Mouse (Mus musculus) lung, postnatal 0 days (tissue): ENCODE results near the gene Syvn1. TPM values are rescaled to one million over a fixed set of nuclear protein-coding genes. Genes with fewer than 3 reads are reported as not detected.

Experiments
- ATAC-seq: fragments of 200-750 bp; cut with Nextera tagmentation; 2 replicates; pipeline ENCODE4 v1.8.0; 2017; ENCODE audit warnings: moderate library complexity
- DNase-seq: peaks from one replicate; pipeline ENCODE4 v3.0.0-alpha.2; 2016; ENCODE audit warnings: low spot score
- H3K27ac ChIP-seq: fragments of 300-500 bp; sonication (generic); 2 replicates; pipeline ENCODE4 v1.5.1; 2014; ENCODE audit warnings: antibody characterized with exemption, mild to moderate bottlenecking, low read length, mixed read lengths
- H3K27me3 ChIP-seq: fragments of 300-500 bp; sonication (generic); replicated peaks from 2 replicates; pipeline ENCODE4 v1.6.1; 2014; ENCODE audit warnings: low read length, mixed read lengths; ENCODE audit not compliant: insufficient read depth
- H3K36me3 ChIP-seq: fragments of 300-500 bp; sonication (generic); 2 replicates; pipeline ENCODE4 v1.6.1; 2014; ENCODE audit warnings: low read length, mixed read lengths; ENCODE audit not compliant: insufficient read depth
- H3K4me1 ChIP-seq: fragments of 300-500 bp; sonication (generic); 2 replicates; pipeline ENCODE4 v1.6.1; 2014; ENCODE audit warnings: antibody characterized with exemption, low read depth, low read length, mixed read lengths; ENCODE audit not compliant: insufficient read depth
- H3K4me2 ChIP-seq: fragments of 300-500 bp; sonication (generic); replicated peaks from 2 replicates; pipeline ENCODE4 v1.6.1; 2014; ENCODE audit warnings: low read depth, mild to moderate bottlenecking, low read length, moderate library complexity, mixed read lengths
- H3K4me3 ChIP-seq: fragments of 300-500 bp; sonication (generic); 2 replicates; pipeline ENCODE4 v1.5.1; 2014; ENCODE audit warnings: low read depth, low read length
- H3K9ac ChIP-seq: fragments of 300-500 bp; sonication (generic); replicated peaks from 2 replicates; pipeline ENCODE4 v1.6.1; 2014; ENCODE audit warnings: low read depth, mild to moderate bottlenecking
- H3K9me3 ChIP-seq: fragments of 300-500 bp; sonication (generic); 2 replicates; pipeline ENCODE4 v1.6.1; 2016; ENCODE audit warnings: low read length, mixed read lengths
- CTCF ChIP-seq: IDR thresholded peaks from 2 replicates; pipeline ENCODE4 v1.5.1; 2016; ENCODE audit warnings: antibody characterized with exemption, mild to moderate bottlenecking
- EP300 ChIP-seq: IDR thresholded peaks from 2 replicates; pipeline ENCODE4 v1.6.1; 2016; ENCODE audit warnings: antibody characterized with exemption, mild to moderate bottlenecking, control low read depth
- WGBS: fragments of 180-500 bp; shearing (Covaris S2); extraction: QIAGEN DNeasy Blood & Tissue Kit; methylation state at CpG from one replicate; pipeline ENCODE4 v1.1.7; 2014; 5-methylcytosine and 5-hydroxymethylcytosine counted together
- polyA plus RNA-seq: library from polyadenylated mRNA; unstranded; fragments of >200 nt; fragmentation: Nextera tagmentation; extraction: Ambion mirVana; gene quantifications from 2 replicates; pipeline ENCODE4 v1.2.1, GENCODE M21; 2015

The Syvn1 gene
- polyA plus RNA-seq, 1 experiment from 2014 or later: 16.3 TPM

GRCm38 (mm10) chr19:6070571-6071250 is 24.3 kb downstream of the Syvn1 start:
- TF ChIP-seq CTCF (no peak), EP300 (no peak)
- ATAC-seq (no peak), DNase-seq (no peak)
- Histone ChIP-seq H3K4me3 (no peak overlapping the region), H3K9me3 (no peaks in the 10 kb centered on the region), H3K9ac (no peak overlapping the region), H3K27me3 (no peaks in the 10 kb centered on the region), H3K36me3 (peaks cover 12% of the 10 kb centered on the region; the same call in 1 of the 2 replicates), H3K4me1 (peaks cover 11% of the 10 kb centered on the region), H3K4me2 (no peak overlapping the region), H3K27ac (no peak overlapping the region)
- WGBS: 87% methylated on average over 31 of the region's 31 CpGs

- Histone ChIP-seq H3K27me3 (no peaks in the 10 kb centered on the region), H3K4me1 (peaks cover 16% of the 10 kb centered on the region), H3K4me3 (no peak overlapping the region), H3K9ac (no peak overlapping the region), H3K4me2 (no peak overlapping the region), H3K36me3 (peaks cover 12% of the 10 kb centered on the region; the same call in 1 of the 2 replicates), H3K27ac (no peak overlapping the region), H3K9me3 (no peaks in the 10 kb centered on the region)
- TF ChIP-seq CTCF (no peak), EP300 (no peak)
- ATAC-seq (no peak), DNase-seq (no peak)
- 91% methylated on average over 19 of the region's 19 CpGs for WGBS
Measured at GRCm38 (mm10) chr19:6071261-6071660, 24.9 kb downstream of the Syvn1 start.

- Histone ChIP-seq H3K36me3 (peaks cover 12% of the 10 kb centered on the region; the same call in 1 of the 2 replicates), H3K4me3 (no peak overlapping the region), H3K9ac (no peak overlapping the region), H3K27ac (no peak overlapping the region), H3K9me3 (no peaks in the 10 kb centered on the region), H3K4me2 (no peak overlapping the region), H3K4me1 (peaks cover 8% of the 10 kb centered on the region; the same call in 1 of the 2 replicates), H3K27me3 (no peaks in the 10 kb centered on the region)
- 89% methylated on average over 5 of the region's 5 CpGs for WGBS
- DNase-seq: no peak
- ATAC-seq: no peak
- TF ChIP-seq CTCF (no peak), EP300 (no peak)
Measured at GRCm38 (mm10) chr19:6073889-6074288, 27.5 kb downstream of the Syvn1 start.

GRCm38 (mm10) chr19:6076564-6077393 is 30.4 kb downstream of the Syvn1 start, which contains the start of gene Vps51:
Vps51 (minus strand) TSS chr19:6077231.
- Histone ChIP-seq H3K4me3 (peak within 1 kb of the TSS; percentile 69), H3K27me3 (no peaks in the 10 kb centered on the region), H3K9ac (peak within 1 kb of the TSS; percentile 64), H3K36me3 (peaks cover 16% of the 10 kb centered on the region; the same call in 1 of the 2 replicates), H3K9me3 (no peaks in the 10 kb centered on the region), H3K4me2 (peak within 1 kb of the TSS; percentile 57), H3K4me1 (peaks cover 8% of the 10 kb centered on the region; the same call in 1 of the 2 replicates), H3K27ac (peak within 1 kb of the TSS; percentile 81)
- WGBS: 1% methylated on average over 33 of the region's 33 CpGs
- TF ChIP-seq EP300: 0 out of 2 replicates have a peak, but pooled peaks have one; percentile 39
- TF ChIP-seq CTCF: no peak
- ATAC-seq: peak; percentile 93
- peak; percentile 96 for DNase-seq

GRCm38 (mm10) chr19:6079983-6080480 is 33.7 kb downstream of the Syvn1 start, which contains the start of gene Tmem262:
Tmem262 (plus strand) TSS chr19:6080033.
- Histone ChIP-seq H3K36me3 (peaks cover 20% of the 10 kb centered on the region; the same call in 1 of the 2 replicates), H3K4me3 (no peak within 1 kb of the TSS), H3K4me2 (no peak within 1 kb of the TSS), H3K9me3 (no peaks in the 10 kb centered on the region), H3K4me1 (peaks cover 14% of the 10 kb centered on the region; the same call in 1 of the 2 replicates), H3K27ac (no peak within 1 kb of the TSS), H3K9ac (no peak within 1 kb of the TSS), H3K27me3 (no peaks in the 10 kb centered on the region)
- no peak for TF ChIP-seq CTCF
- no peak for TF ChIP-seq EP300
- DNase-seq (no peak), ATAC-seq (no peak)
- WGBS: 92% methylated on average over 12 of the region's 12 CpGs

DNA sequence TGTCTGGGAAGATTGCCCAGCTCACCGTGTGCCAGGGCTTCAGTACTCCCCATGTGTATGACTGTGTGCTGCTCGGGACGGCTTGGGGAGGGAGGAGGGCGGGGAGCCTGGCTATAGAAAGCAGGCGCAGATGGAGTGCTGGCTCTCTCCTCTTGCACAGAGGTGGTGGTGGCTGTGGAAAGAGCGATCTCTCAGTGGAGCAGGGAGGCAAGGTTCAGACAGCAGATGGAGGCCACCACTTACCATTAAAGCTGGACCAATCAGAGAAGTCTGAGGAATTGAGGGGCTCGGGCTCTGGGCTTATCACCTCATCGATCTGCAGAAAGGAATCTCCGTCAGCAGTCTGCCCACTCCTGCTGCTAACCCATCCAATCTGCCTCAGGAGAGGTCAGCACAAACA is 35.8 kb downstream of the Syvn1 start, which contains the start of gene Gm28374:
Gene Gm28374, minus strand, starts transcription at position 101 of the 400 bp plus-strand sequence.
- 85% methylated on average over 9 of the region's 9 CpGs for WGBS
- no peak for ATAC-seq

More for the DNA sequence above, 35.8 kb downstream of the Syvn1 start, which contains the start of gene Gm28374:
- H3K4me1 ChIP-seq: 0 out of 2 replicates have a peak, but pooled peaks cover 6% of the 10 kb centered on the region
- H3K27ac ChIP-seq: no peak within 1 kb of the TSS
- H3K27me3 ChIP-seq: no peaks in the 10 kb centered on the region
- no peaks in the 10 kb centered on the region for H3K9me3 ChIP-seq
- no peak for TF ChIP-seq CTCF
- no peak for TF ChIP-seq EP300
- no peak within 1 kb of the TSS for H3K4me2 ChIP-seq
- DNase-seq: no peak
- H3K36me3 ChIP-seq: peaks cover 20% of the 10 kb centered on the region; the same call in 1 of the 2 replicates
- no peak within 1 kb of the TSS for H3K9ac ChIP-seq
- no peak within 1 kb of the TSS for H3K4me3 ChIP-seq
